Mouse (Mus musculus) kidney, adult 2 months (tissue): ENCODE measurements at regions not wholly inside any gene's neighbourhood (a gene's known extent, or its start where the extent isn't known, plus 50 kb on each side); places are given as distances from the start of the nearest gene placed in this dataset.

Experiments
- CTCF ChIP-seq: fragments of 200-500 bp; conservative IDR thresholded peaks from 2 replicates; pipeline ENCODE4 v1.5.1; 2011; ENCODE audit warnings: low read depth, mild to moderate bottlenecking, control low read depth, low read length, moderate library complexity, mixed read lengths; ENCODE audit not compliant: insufficient read depth, insufficient read length
- POLR2A ChIP-seq: fragments of 200-500 bp; IDR thresholded peaks from one replicate; pipeline ENCODE4 v1.6.1; 2011; ENCODE audit warnings: low read depth, low read length, control low read depth

GRCm38 (mm10) chr5:80611571-80611970 is 408.4 kb upstream of the Adgrl3 start:
- TF ChIP-seq POLR2A (no peak), CTCF (no peak)
